8 mouse cellular contexts compared by ENCODE assay signal in genomic region chr9:96727688-96728087, GRCm38 (mm10). TPM values are rescaled to one million over a fixed set of nuclear protein-coding genes. Genes with fewer than 3 reads are reported as not detected.
DNase-seq lines count a peak whose midpoint lies in the region; ATAC-seq and TF ChIP-seq lines count a peak whose summit lies in the region.

No protein-coding gene starts in this region.

- H3K9me3 ChIP-seq in midbrain, embryonic 10.5 days (replicated peaks): no peaks in the 10 kb centered on the region
- H3K9me3 ChIP-seq in midbrain, embryonic 11.5 days (ENCODE audit: control insufficient read depth, low read length): no peaks in the 10 kb centered on the region

- intact Hi-C loops in heart, adult 2 months (cut with DNase I): no loop called here

- TF ChIP-seq CTCF in heart, adult 2 months (IDR thresholded peaks at IDR 0.05): no peak
- TF ChIP-seq CTCF in olfactory bulb, adult 2 months (IDR thresholded peaks at IDR 0.05; ENCODE audit: insufficient read depth, low read depth, low read length): no peak

- no peak overlapping the region for H3K9ac ChIP-seq in midbrain, embryonic 11.5 days (ENCODE audit: low read length)
- no peak overlapping the region for H3K9ac ChIP-seq in heart, adult 2 months (ENCODE audit: low read depth, low read length)

- 92% methylated on average over 6 of the region's 6 CpGs for WGBS in midbrain, embryonic 10.5 days
- WGBS in midbrain, embryonic 11.5 days: 93% methylated on average over 6 of the region's 6 CpGs
- WGBS in heart, adult 2 months: 36% methylated on average over 6 of the region's 6 CpGs
- 76% methylated on average over 6 of the region's 6 CpGs for WGBS in olfactory bulb, adult 2 months

- H3K36me3 ChIP-seq in midbrain, embryonic 10.5 days: no peaks in the 10 kb centered on the region
- H3K36me3 ChIP-seq in midbrain, embryonic 11.5 days (ENCODE audit: control insufficient read depth, insufficient read depth, low read length): no peaks in the 10 kb centered on the region
- peaks cover 5% of the 10 kb centered on the region for H3K36me3 ChIP-seq in heart, adult 2 months (ENCODE audit: control insufficient read depth, insufficient read depth, low read length)

- H3K4me1 ChIP-seq in midbrain, embryonic 10.5 days: peaks cover 57% of the 10 kb centered on the region
- H3K4me1 ChIP-seq in midbrain, embryonic 11.5 days (ENCODE audit: control insufficient read depth, insufficient read depth, low read length): peaks cover 35% of the 10 kb centered on the region
- H3K4me1 ChIP-seq in heart, adult 2 months (ENCODE audit: control insufficient read depth, insufficient read depth, low read length): peaks cover 9% of the 10 kb centered on the region
- H3K4me1 ChIP-seq in olfactory bulb, adult 2 months (ENCODE audit: control insufficient read depth, insufficient read depth, low read length): peaks cover 23% of the 10 kb centered on the region

- no peak for TF ChIP-seq POLR2A in heart, adult 2 months (IDR thresholded peaks at IDR 0.05; ENCODE audit: insufficient read depth, low read depth, low read length)
- TF ChIP-seq POLR2A in olfactory bulb, adult 2 months (IDR thresholded peaks at IDR 0.05; ENCODE audit: insufficient read depth, low read depth, low read length): no peak

- TF ChIP-seq EP300 in heart, adult 2 months (IDR thresholded peaks at IDR 0.05; ENCODE audit: insufficient read depth, low read depth, low read length): 0 out of 2 replicates have a peak, but pooled peaks have one; percentile 42

- H3K4me3 ChIP-seq in midbrain, embryonic 10.5 days: no peak overlapping the region
- no peak overlapping the region for H3K4me3 ChIP-seq in midbrain, embryonic 11.5 days (ENCODE audit: low read depth, low read length)
- no peak overlapping the region for H3K4me3 ChIP-seq in heart, adult 2 months
- 0 out of 2 replicates have a peak overlapping the region, but pooled peaks have one; percentile 3 for H3K4me3 ChIP-seq in olfactory bulb, adult 2 months (ENCODE audit: insufficient read depth, low read depth, low read length)

- H3K79me2 ChIP-seq in heart, adult 2 months (replicated peaks; ENCODE audit: control insufficient read depth, insufficient read depth, low read length): no peaks in the 10 kb centered on the region

- peak overlapping the region; percentile 42; the same call in 1 of the 2 replicates for H3K27ac ChIP-seq in midbrain, embryonic 10.5 days (replicated peaks)
- no peak overlapping the region for H3K27ac ChIP-seq in midbrain, embryonic 11.5 days (ENCODE audit: low read depth, low read length)
- H3K27ac ChIP-seq in heart, adult 2 months: peak overlapping the region; percentile 63
- 0 out of 2 replicates have a peak overlapping the region, but pooled peaks have one; percentile 15 for H3K27ac ChIP-seq in olfactory bulb, adult 2 months (ENCODE audit: insufficient read depth, low read depth, low read length)

- H3K27me3 ChIP-seq in midbrain, embryonic 10.5 days (ENCODE audit: low read depth, poor library complexity, severe bottlenecking): peaks cover 83% of the 10 kb centered on the region
- peaks cover 13% of the 10 kb centered on the region; the same call in 1 of the 2 replicates for H3K27me3 ChIP-seq in midbrain, embryonic 11.5 days (ENCODE audit: control insufficient read depth, insufficient read depth, low read length)
- no peaks in the 10 kb centered on the region for H3K27me3 ChIP-seq in heart, adult 2 months (ENCODE audit: control insufficient read depth, insufficient read depth, low read length)

- H3K4me2 ChIP-seq in midbrain, embryonic 11.5 days: no peak overlapping the region

- no peak for DNase-seq in midbrain, embryonic 10.5 days (ENCODE audit: low spot score)
- no peak for DNase-seq in midbrain, embryonic 11.5 days (ENCODE audit: low spot score, missing footprints)
- DNase-seq in heart, adult 2 months: peak; percentile 52 to 66
- DNase-seq in kidney, postnatal 14 days: peak; percentile 57
- no peak for DNase-seq in ovary, adult 18-20 months (ENCODE audit: low spot score)
- DNase-seq in layer of hippocampus, postnatal 36 days: no peak
- no peak for DNase-seq in B cell, adult 2 months

- ATAC-seq in midbrain, embryonic 11.5 days (ENCODE audit: low FRiP score): no peak

RNA-seq across cellular contexts. Expression of gene Zbtb38, which starts 24.9 kb away (rescaled TPM):
- 8.1 and 10.6 TPM in 2 replicates for polyA plus RNA-seq in midbrain, embryonic 10.5 days (2016; fragmentation: Nextera tagmentation; extraction: Ambion mirVana)
- 11.3 and 11.9 TPM in 2 replicates for polyA plus RNA-seq in midbrain, embryonic 11.5 days (2014; fragmentation: Nextera tagmentation; extraction: Ambion mirVana)
- 10 to 100 TPM; 42.3 to 43.5 TPM for total RNA-seq in heart, adult 2 months (2021)
- polyA plus RNA-seq in heart, adult 2 months (2012; rRNA removed): 9.0 and 16.0 TPM in 2 replicates
- 74.3 TPM in 1 of 2 replicates, not detected in the other for polyA plus RNA-seq in olfactory bulb, adult 2 months (2012; ENCODE audit: insufficient read depth, insufficient read length, low replicate concordance, missing spikeins)
- total RNA-seq in layer of hippocampus, postnatal 36 days (2021): 10 to 100 TPM; 56.4 to 63.4 TPM

Comparison
In these comparisons a context has a peak if more than half of its experiments do, and no peak if none do; other contexts are left out.
1. DNase-seq: peak in heart, adult 2 months (2 of 2) and kidney, postnatal 14 days (single experiment); none in midbrain, embryonic 10.5 days (single experiment), midbrain, embryonic 11.5 days (single experiment), ovary, adult 18-20 months (single experiment), layer of hippocampus, postnatal 36 days (0 of 2) and B cell, adult 2 months (0 of 2).